Mouse (Mus musculus): ENCODE results near the gene Glis3. TPM values are rescaled to one million over a fixed set of nuclear protein-coding genes. Genes with fewer than 3 reads are reported as not detected.

The Glis3 gene
- polyA plus RNA-seq, 1 experiment from 2014 or later: 0.36 TPM

- ATAC-seq (no peak), DNase-seq (no peak)
- Histone ChIP-seq H3K27me3 (ENCODE audit: insufficient read depth, low read length) (no peaks in the 10 kb centered on the region), H3K36me3 (replicated peaks; ENCODE audit: insufficient read depth, low read length) (no peaks in the 10 kb centered on the region), H3K9me3 (ENCODE audit: low read length) (no peaks in the 10 kb centered on the region), H3K4me2 (ENCODE audit: low read depth, low read length) (no peak overlapping the region), H3K4me3 (ENCODE audit: low read depth, low read length) (no peak overlapping the region), H3K4me1 (ENCODE audit: insufficient read depth) (peaks cover 8% of the 10 kb centered on the region), H3K27ac (ENCODE audit: low read depth) (no peak overlapping the region), H3K9ac (replicated peaks) (no peak overlapping the region)
- TF ChIP-seq EP300 (IDR thresholded peaks at IDR 0.05; ENCODE audit: low read depth): no peak
- no peak for TF ChIP-seq CTCF (IDR thresholded peaks at IDR 0.05; ENCODE audit: low read depth)
- WGBS (ENCODE audit: insufficient replicate concordance): 75% methylated on average over 6 of the region's 6 CpGs
Observed at GRCm38 (mm10) chr19:28518846-28519245, 161.0 kb downstream of the Glis3 start.

DNA sequence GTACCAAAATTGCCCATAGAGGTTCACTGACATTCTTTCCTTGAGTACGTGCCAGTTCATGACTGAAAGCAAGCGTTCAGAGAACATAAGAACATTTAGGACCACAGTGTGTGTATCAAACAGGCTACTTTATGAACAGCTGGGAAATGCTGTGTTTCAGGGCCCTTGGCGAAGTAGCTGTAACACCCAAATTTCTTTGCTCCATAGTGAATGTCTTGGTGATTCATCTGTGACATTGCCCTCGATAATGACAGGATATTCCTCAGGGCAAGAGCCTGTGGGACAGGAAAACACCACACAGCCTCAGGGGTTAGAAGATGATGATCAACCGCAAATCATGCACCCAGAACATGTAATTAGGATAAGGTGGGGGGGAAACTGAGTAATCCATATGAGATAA is 161.6 kb downstream of the Glis3 start:
- Histone ChIP-seq H3K9me3 (ENCODE audit: low read length) (no peaks in the 10 kb centered on the region), H3K36me3 (replicated peaks; ENCODE audit: insufficient read depth, low read length) (no peaks in the 10 kb centered on the region), H3K4me2 (ENCODE audit: low read depth, low read length) (no peak overlapping the region), H3K27ac (ENCODE audit: low read depth) (no peak overlapping the region), H3K4me1 (ENCODE audit: insufficient read depth) (peaks cover 8% of the 10 kb centered on the region), H3K27me3 (ENCODE audit: insufficient read depth, low read length) (no peaks in the 10 kb centered on the region), H3K4me3 (ENCODE audit: low read depth, low read length) (no peak overlapping the region), H3K9ac (replicated peaks) (no peak overlapping the region)
- WGBS (ENCODE audit: insufficient replicate concordance): 77% methylated on average over 5 of the region's 5 CpGs
- TF ChIP-seq CTCF (IDR thresholded peaks at IDR 0.05; ENCODE audit: low read depth) (no peak), EP300 (IDR thresholded peaks at IDR 0.05; ENCODE audit: low read depth) (no peak)
- ATAC-seq: no peak
- DNase-seq: no peak

DNA sequence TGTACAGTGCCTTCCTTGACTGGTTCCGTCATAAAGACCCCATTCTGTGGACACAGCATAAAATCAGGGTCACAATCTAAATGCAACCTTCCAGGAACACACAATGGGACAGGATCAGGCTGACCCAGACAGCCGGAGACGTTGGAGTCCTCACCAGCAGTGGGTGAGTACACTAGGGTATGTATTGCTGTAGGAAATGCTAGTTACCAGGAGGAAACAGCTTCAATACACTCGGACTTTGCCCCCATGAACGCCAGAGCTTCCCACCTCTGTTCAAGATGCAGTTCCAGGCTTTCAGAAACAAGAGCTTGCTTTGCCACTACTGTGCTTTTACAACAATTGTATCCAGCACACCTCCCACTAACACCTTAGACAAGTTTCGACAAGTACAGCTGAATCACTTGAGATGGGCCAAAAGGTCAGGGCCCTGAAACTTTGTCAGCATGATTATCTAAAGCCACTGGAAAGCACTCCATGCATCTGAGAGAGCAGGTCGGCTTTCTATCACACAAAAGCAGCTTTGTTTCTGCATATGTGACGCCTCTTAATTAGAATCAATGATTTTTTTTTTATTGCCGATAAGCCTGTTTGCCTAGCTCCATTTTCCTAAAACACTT is 162.3 kb downstream of the Glis3 start:
- Histone ChIP-seq H3K4me2 (ENCODE audit: low read depth, low read length) (no peak overlapping the region), H3K27ac (ENCODE audit: low read depth) (no peak overlapping the region), H3K9ac (replicated peaks) (no peak overlapping the region), H3K36me3 (replicated peaks; ENCODE audit: insufficient read depth, low read length) (no peaks in the 10 kb centered on the region), H3K4me3 (ENCODE audit: low read depth, low read length) (no peak overlapping the region), H3K9me3 (ENCODE audit: low read length) (no peaks in the 10 kb centered on the region), H3K4me1 (ENCODE audit: insufficient read depth) (peaks cover 8% of the 10 kb centered on the region), H3K27me3 (ENCODE audit: insufficient read depth, low read length) (no peaks in the 10 kb centered on the region)
- no peak for TF ChIP-seq CTCF (IDR thresholded peaks at IDR 0.05; ENCODE audit: low read depth)
- no peak for TF ChIP-seq EP300 (IDR thresholded peaks at IDR 0.05; ENCODE audit: low read depth)
- DNase-seq (no peak), ATAC-seq (no peak)
- 62% methylated on average over 9 of the region's 9 CpGs for WGBS (ENCODE audit: insufficient replicate concordance)

DNA sequence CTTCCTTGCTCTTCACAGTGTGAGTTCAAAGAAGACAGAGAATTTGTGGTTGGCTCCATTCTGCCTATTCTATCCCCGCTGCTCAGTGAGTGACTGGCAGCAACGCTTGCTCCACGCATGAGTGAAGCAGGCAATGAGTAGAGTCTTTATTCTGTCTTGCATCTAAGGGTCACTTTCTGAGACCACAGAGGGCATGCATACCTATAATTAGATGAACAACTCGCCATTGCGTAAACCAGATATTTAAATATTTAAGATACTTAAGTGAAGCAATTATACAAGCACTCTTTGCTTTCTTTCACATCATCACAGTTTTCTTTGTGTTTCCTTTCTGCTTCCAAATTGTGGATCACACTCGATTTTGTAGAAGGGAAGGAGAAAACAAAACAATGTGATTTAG is 163.4 kb downstream of the Glis3 start:
- no peak for TF ChIP-seq CTCF (IDR thresholded peaks at IDR 0.05; ENCODE audit: low read depth)
- no peak for TF ChIP-seq EP300 (IDR thresholded peaks at IDR 0.05; ENCODE audit: low read depth)
- H3K36me3 ChIP-seq (replicated peaks; ENCODE audit: insufficient read depth, low read length): no peaks in the 10 kb centered on the region
- peaks cover 8% of the 10 kb centered on the region for H3K4me1 ChIP-seq (ENCODE audit: insufficient read depth)
- no peak for ATAC-seq
- no peak for DNase-seq
- H3K9me3 ChIP-seq (ENCODE audit: low read length): no peaks in the 10 kb centered on the region
- H3K27me3 ChIP-seq (ENCODE audit: insufficient read depth, low read length): no peaks in the 10 kb centered on the region
- H3K9ac ChIP-seq (replicated peaks): no peak overlapping the region
- H3K27ac ChIP-seq (ENCODE audit: low read depth): no peak overlapping the region
- H3K4me2 ChIP-seq (ENCODE audit: low read depth, low read length): no peak overlapping the region
- 76% methylated on average over 6 of the region's 6 CpGs for WGBS (ENCODE audit: insufficient replicate concordance)
- no peak overlapping the region for H3K4me3 ChIP-seq (ENCODE audit: low read depth, low read length)

DNA sequence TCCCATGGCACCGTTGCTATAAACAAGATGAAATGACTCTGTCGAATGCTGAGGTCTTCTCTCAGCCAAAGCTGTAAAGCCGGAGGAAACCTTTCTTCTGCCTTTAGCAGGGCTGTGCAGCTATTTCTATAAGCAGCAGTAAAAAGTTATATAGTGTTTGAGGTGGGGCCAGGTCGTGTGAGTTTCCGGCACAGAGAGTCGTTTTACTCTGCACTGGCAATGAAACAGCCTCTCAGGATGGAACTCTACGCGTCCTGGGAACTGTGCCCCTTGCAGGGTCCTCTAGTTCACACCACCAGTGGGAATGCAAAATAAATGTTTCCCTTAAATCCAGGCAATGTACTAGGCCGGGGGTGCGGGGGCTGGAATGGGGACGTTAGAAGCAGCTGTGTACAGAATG is 167.4 kb downstream of the Glis3 start:
- TF ChIP-seq EP300 (IDR thresholded peaks at IDR 0.05; ENCODE audit: low read depth) (no peak), CTCF (IDR thresholded peaks at IDR 0.05; ENCODE audit: low read depth) (no peak)
- no peak for ATAC-seq

GRCm38 (mm10) chr19:28511910-28512309 is 168.0 kb downstream of the Glis3 start:
- H3K36me3 ChIP-seq (replicated peaks; ENCODE audit: insufficient read depth, low read length): no peaks in the 10 kb centered on the region
- H3K9me3 ChIP-seq (ENCODE audit: low read length): no peaks in the 10 kb centered on the region
- WGBS (ENCODE audit: insufficient replicate concordance): 84% methylated on average over 1 of the region's 1 CpGs
- ATAC-seq: no peak
- H3K27ac ChIP-seq (ENCODE audit: low read depth): no peak overlapping the region
- H3K4me3 ChIP-seq (ENCODE audit: low read depth, low read length): no peak overlapping the region
- no peaks in the 10 kb centered on the region for H3K27me3 ChIP-seq (ENCODE audit: insufficient read depth, low read length)
- no peaks in the 10 kb centered on the region for H3K4me1 ChIP-seq (ENCODE audit: insufficient read depth)
- no peak for TF ChIP-seq CTCF (IDR thresholded peaks at IDR 0.05; ENCODE audit: low read depth)
- TF ChIP-seq EP300 (IDR thresholded peaks at IDR 0.05; ENCODE audit: low read depth): no peak
- H3K4me2 ChIP-seq (ENCODE audit: low read depth, low read length): no peak overlapping the region
- no peak for DNase-seq
- no peak overlapping the region for H3K9ac ChIP-seq (replicated peaks)

More for the DNA sequence above, 167.4 kb downstream of the Glis3 start:
- no peaks in the 10 kb centered on the region for H3K36me3 ChIP-seq (replicated peaks; ENCODE audit: insufficient read depth, low read length)
- no peaks in the 10 kb centered on the region for H3K4me1 ChIP-seq (ENCODE audit: insufficient read depth)
- no peak overlapping the region for H3K4me2 ChIP-seq (ENCODE audit: low read depth, low read length)
- WGBS (ENCODE audit: insufficient replicate concordance): 73% methylated on average over 11 of the region's 11 CpGs
- H3K9ac ChIP-seq (replicated peaks): no peak overlapping the region
- DNase-seq: no peak
- no peak overlapping the region for H3K27ac ChIP-seq (ENCODE audit: low read depth)
- no peaks in the 10 kb centered on the region for H3K9me3 ChIP-seq (ENCODE audit: low read length)
- H3K4me3 ChIP-seq (ENCODE audit: low read depth, low read length): no peak overlapping the region
- H3K27me3 ChIP-seq (ENCODE audit: insufficient read depth, low read length): no peaks in the 10 kb centered on the region
